Mouse (Mus musculus) liver, embryonic 11.5 days (tissue): ENCODE data around the gene Lrrc75a. TPM values are rescaled to one million over a fixed set of nuclear protein-coding genes. Genes with fewer than 3 reads are reported as not detected.

Source experiments
- ATAC-seq: fragments of 200-750 bp; cut with Nextera tagmentation; replicated peaks from 2 replicates; pipeline ENCODE4 v1.8.0; 2017; ENCODE audit warnings: moderate number of reproducible peaks, mild to moderate bottlenecking, moderate TSS enrichment, moderate library complexity; ENCODE audit not compliant: low FRiP score
- DNase-seq: peaks from one replicate; pipeline ENCODE4 v3.0.0-alpha.2; 2017; ENCODE audit warnings: low spot score
- H3K27ac ChIP-seq: fragments of 300-500 bp; sonication (generic); 2 replicates; pipeline ENCODE4 v1.5.1; 2014; ENCODE audit warnings: mild to moderate bottlenecking, low read depth, low read length, control low read depth
- H3K27me3 ChIP-seq: fragments of 300-500 bp; sonication (generic); replicated peaks from 2 replicates; pipeline ENCODE4 v1.6.1; 2014; ENCODE audit warnings: low read length, mixed read lengths; ENCODE audit not compliant: control insufficient read depth, insufficient read depth
- H3K36me3 ChIP-seq: fragments of 300-500 bp; sonication (generic); 2 replicates; pipeline ENCODE4 v1.6.1; 2014; ENCODE audit warnings: mild to moderate bottlenecking, low read length, moderate library complexity, mixed read lengths; ENCODE audit not compliant: control insufficient read depth, insufficient read depth
- H3K4me1 ChIP-seq: fragments of 300-500 bp; sonication (generic); replicated peaks from 2 replicates; pipeline ENCODE4 v1.6.1; 2014; ENCODE audit warnings: low read length, mixed read lengths; ENCODE audit not compliant: control insufficient read depth, insufficient read depth
- H3K4me2 ChIP-seq: fragments of 300-500 bp; sonication (generic); 2 replicates; pipeline ENCODE4 v1.6.1; 2014; ENCODE audit warnings: mild to moderate bottlenecking, control low read depth, moderate library complexity
- H3K4me3 ChIP-seq: fragments of 300-500 bp; sonication (generic); 2 replicates; pipeline ENCODE4 v1.5.1; 2014; ENCODE audit warnings: low read depth, low read length, control low read depth
- H3K9ac ChIP-seq: fragments of 300-500 bp; sonication (generic); 2 replicates; pipeline ENCODE4 v1.6.1; 2014; ENCODE audit warnings: low read depth, low read length, control low read depth
- H3K9me3 ChIP-seq: fragments of 300-500 bp; sonication (generic); 2 replicates; pipeline ENCODE4 v1.6.1; 2016; ENCODE audit warnings: low read length, inconsistent platforms, mixed read lengths; ENCODE audit not compliant: control insufficient read depth
- WGBS: fragments of 180-500 bp; shearing (Covaris S2); extraction: QIAGEN DNeasy Blood & Tissue Kit; methylation state at CpG from one replicate; pipeline ENCODE4 v1.1.7; 2014; 5-methylcytosine and 5-hydroxymethylcytosine counted together
- polyA plus RNA-seq: library from polyadenylated mRNA; unstranded; fragments of >200 nt; fragmentation: Nextera tagmentation; extraction: Ambion mirVana; gene quantifications from 2 replicates; pipeline ENCODE4 v1.2.1, GENCODE M21; 2014

The Lrrc75a gene
- polyA plus RNA-seq, 1 experiment from 2014 or later: 6.7 TPM

- Histone ChIP-seq H3K4me1 (peaks cover 37% of the 10 kb centered on the region), H3K36me3 (no peaks in the 10 kb centered on the region; the same call in 1 of the 2 replicates), H3K27me3 (no peaks in the 10 kb centered on the region), H3K9ac (no peak overlapping the region), H3K9me3 (no peaks in the 10 kb centered on the region), H3K27ac (no peak overlapping the region), H3K4me2 (no peak overlapping the region), H3K4me3 (no peak overlapping the region)
- DNase-seq: no peak
- WGBS: 68% methylated on average over 11 of the region's 11 CpGs
- ATAC-seq: no peak
Observed at GRCm38 (mm10) chr11:62642023-62642844, 6.1 kb downstream of the Lrrc75a start.

DNA sequence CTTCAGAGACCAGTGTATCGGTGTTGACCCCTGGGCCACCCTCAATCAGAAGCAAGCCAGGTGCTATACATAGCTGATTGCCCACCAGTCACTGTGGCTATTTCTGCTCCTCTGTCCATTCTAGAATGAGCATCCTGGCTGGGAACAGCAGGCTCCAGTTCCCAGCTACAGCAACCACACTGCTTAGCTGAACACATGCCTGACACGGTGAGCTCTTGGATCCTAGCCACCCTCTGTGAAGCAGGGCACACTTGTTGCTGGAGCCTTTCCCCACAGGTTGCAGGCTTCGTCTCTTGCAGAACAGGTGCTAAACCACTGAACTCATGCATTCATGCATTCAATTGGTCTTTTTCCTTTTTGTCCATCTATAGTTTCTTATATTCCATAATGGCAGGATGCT is 7.9 kb downstream of the Lrrc75a start:
- Histone ChIP-seq H3K27me3 (no peaks in the 10 kb centered on the region), H3K36me3 (no peaks in the 10 kb centered on the region; the same call in 1 of the 2 replicates), H3K27ac (no peak overlapping the region), H3K4me2 (no peak overlapping the region), H3K9me3 (no peaks in the 10 kb centered on the region), H3K4me3 (no peak overlapping the region), H3K4me1 (peaks cover 21% of the 10 kb centered on the region), H3K9ac (no peak overlapping the region)
- ATAC-seq: no peak
- WGBS: 83% methylated on average over 3 of the region's 3 CpGs
- no peak for DNase-seq

DNA sequence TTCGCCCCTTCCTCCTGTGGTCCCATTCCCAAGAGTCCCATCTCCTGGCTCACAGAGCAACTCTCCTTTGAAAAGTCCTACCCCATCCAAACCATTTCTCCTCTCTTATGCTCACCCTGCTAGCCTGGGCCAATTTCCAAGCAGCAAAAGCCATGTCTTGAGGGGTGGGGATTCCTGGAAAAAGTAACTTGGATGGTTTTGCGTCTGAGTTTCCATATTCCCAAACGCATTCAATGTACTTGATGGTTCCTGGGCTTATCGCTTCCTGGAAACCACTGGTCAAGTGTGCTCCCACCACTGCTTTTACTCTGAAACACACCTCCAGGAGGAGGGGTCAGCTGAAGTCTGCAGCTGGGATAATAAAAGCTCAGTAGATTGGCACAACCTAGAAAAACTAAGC is 9.9 kb downstream of the Lrrc75a start:
- no peak for DNase-seq
- Histone ChIP-seq H3K4me3 (no peak overlapping the region), H3K4me2 (no peak overlapping the region), H3K9me3 (no peaks in the 10 kb centered on the region), H3K27ac (no peak overlapping the region), H3K27me3 (no peaks in the 10 kb centered on the region), H3K36me3 (no peaks in the 10 kb centered on the region), H3K4me1 (peaks cover 10% of the 10 kb centered on the region), H3K9ac (no peak overlapping the region)
- WGBS: 79% methylated on average over 4 of the region's 4 CpGs
- ATAC-seq: no peak

DNA sequence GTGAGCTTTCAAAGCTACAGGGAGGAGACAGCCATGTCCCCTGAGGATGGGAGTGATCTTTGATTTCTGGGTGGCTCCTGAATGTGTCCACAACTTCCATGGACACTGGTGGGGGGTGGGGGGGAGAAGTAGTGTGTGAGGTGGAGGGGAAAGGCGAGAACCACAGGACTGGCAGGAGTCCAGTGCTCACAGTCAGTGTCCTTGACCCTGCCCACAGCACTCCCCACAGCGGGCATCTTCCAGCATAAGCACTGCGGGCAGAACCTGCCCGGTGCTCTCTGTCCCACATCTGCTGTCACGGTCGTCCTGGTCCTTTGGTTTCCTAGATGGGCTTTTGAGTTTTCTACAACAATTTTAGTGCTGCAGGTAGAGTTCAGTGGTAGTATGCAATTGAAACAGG is 10.5 kb downstream of the Lrrc75a start:
- H3K4me2 ChIP-seq: no peak overlapping the region
- H3K9ac ChIP-seq: no peak overlapping the region
- no peak overlapping the region for H3K4me3 ChIP-seq
- DNase-seq (no peak), ATAC-seq (no peak)
- H3K27me3 ChIP-seq: no peaks in the 10 kb centered on the region
- no peaks in the 10 kb centered on the region for H3K36me3 ChIP-seq
- H3K4me1 ChIP-seq: peaks cover 7% of the 10 kb centered on the region; the same call in 1 of the 2 replicates
- no peak overlapping the region for H3K27ac ChIP-seq
- 85% methylated on average over 6 of the region's 6 CpGs for WGBS
- no peaks in the 10 kb centered on the region for H3K9me3 ChIP-seq

GRCm38 (mm10) chr11:62637401-62637800 is 10.9 kb downstream of the Lrrc75a start:
- H3K27me3 ChIP-seq: no peaks in the 10 kb centered on the region
- no peaks in the 10 kb centered on the region for H3K36me3 ChIP-seq
- H3K4me1 ChIP-seq: peaks cover 7% of the 10 kb centered on the region; the same call in 1 of the 2 replicates
- H3K4me2 ChIP-seq: no peak overlapping the region
- no peak overlapping the region for H3K9ac ChIP-seq
- 66% methylated on average over 5 of the region's 5 CpGs for WGBS
- DNase-seq (no peak), ATAC-seq (no peak)
- no peaks in the 10 kb centered on the region for H3K9me3 ChIP-seq
- no peak overlapping the region for H3K27ac ChIP-seq
- no peak overlapping the region for H3K4me3 ChIP-seq

DNA sequence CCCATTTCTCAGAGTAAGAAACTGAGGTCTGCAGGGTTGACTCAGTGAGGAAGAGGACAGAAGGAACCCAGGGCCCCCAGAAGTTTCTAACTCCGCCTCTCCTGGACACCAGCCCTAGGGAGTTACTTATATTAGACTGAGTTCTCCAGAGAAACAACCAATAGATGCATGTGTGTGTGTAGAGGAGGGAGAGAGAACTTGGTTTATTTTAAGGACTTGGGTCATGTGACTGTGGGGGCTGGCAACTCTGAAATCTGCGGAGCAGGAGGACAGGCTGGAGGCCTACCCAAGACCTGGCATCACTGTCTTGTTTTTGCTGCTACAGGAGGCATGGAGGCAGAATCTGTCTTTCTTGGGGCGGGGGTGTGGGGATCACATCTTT is 11.5 kb downstream of the Lrrc75a start:
- H3K27ac ChIP-seq: no peak overlapping the region
- no peak overlapping the region for H3K4me3 ChIP-seq
- H3K27me3 ChIP-seq: no peaks in the 10 kb centered on the region
- DNase-seq (no peak), ATAC-seq (no peak)
- WGBS: 68% methylated on average over 3 of the region's 3 CpGs
- no peak overlapping the region for H3K4me2 ChIP-seq
- no peak overlapping the region for H3K9ac ChIP-seq
- no peaks in the 10 kb centered on the region for H3K9me3 ChIP-seq
- H3K36me3 ChIP-seq: no peaks in the 10 kb centered on the region
- peaks cover 5% of the 10 kb centered on the region; the same call in 1 of the 2 replicates for H3K4me1 ChIP-seq

DNA sequence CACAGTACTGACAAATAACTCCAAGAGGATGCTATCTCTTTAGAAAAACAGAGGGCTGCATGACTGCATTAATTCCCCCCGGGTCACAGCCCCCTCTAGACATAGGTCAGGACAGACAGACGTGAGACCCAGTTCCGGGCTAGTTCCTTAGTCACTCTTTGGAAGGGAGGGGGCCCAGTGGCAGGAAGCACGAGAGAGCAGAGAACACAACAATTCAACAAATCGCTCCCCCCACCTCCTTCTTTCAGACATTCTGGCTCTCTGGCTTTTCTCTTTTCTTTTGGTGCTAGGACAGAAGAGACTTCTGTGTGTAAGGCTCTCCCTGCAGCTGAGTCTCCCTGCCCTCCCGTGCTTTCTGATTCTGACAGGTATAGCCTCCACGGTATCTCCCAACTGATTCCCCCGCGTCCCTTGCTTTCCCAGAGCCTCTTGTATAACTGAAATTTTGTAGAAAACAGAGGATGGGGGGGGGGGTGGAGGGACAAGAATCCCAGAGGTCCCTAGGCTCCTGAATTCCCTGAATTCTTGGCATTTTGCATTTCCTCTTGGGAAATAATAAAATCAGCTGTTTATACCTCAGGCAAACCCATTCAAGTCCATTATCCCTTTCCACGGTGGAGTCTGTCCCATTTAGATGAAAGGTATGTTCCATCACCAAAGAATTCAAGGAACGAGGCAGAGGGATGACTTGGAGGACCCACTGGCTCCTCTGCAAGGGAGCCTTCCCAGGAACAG is 12.1 kb downstream of the Lrrc75a start:
- Histone ChIP-seq H3K27ac (no peak overlapping the region), H3K27me3 (no peaks in the 10 kb centered on the region), H3K4me3 (no peak overlapping the region), H3K4me1 (peaks cover 7% of the 10 kb centered on the region; the same call in 1 of the 2 replicates), H3K36me3 (no peaks in the 10 kb centered on the region), H3K9ac (no peak overlapping the region), H3K4me2 (no peak overlapping the region), H3K9me3 (no peaks in the 10 kb centered on the region)
- WGBS: 57% methylated on average over 11 of the region's 11 CpGs
- ATAC-seq: no peak
- DNase-seq: no peak

GRCm38 (mm10) chr11:62635406-62635805 is 12.9 kb downstream of the Lrrc75a start:
- WGBS: 79% methylated on average over 3 of the region's 3 CpGs
- H3K27ac ChIP-seq: no peak overlapping the region

More at GRCm38 (mm10) chr11:62635406-62635805, 12.9 kb downstream of the Lrrc75a start:
- Histone ChIP-seq H3K4me3 (no peak overlapping the region), H3K36me3 (no peaks in the 10 kb centered on the region), H3K4me1 (peaks cover 15% of the 10 kb centered on the region), H3K4me2 (no peak overlapping the region), H3K9ac (no peak overlapping the region), H3K27me3 (no peaks in the 10 kb centered on the region), H3K9me3 (no peaks in the 10 kb centered on the region)
- DNase-seq: no peak
- ATAC-seq: no peak
